Mouse (Mus musculus) megakaryocyte, embryonic 14.5 days (primary cell): ENCODE measurements around the gene Vps9d1.

Source experiments
- FLI1 ChIP-seq: IDR thresholded peaks from 2 replicates; pipeline ENCODE4 v1.6.1; 2012; ENCODE audit warnings: low read length, inconsistent platforms, mixed read lengths
- GATA1 ChIP-seq: IDR thresholded peaks from 3 replicates; pipeline ENCODE4 v1.6.1; 2012; ENCODE audit warnings: mixed read lengths, low read length, inconsistent platforms, borderline replicate concordance

DNA sequence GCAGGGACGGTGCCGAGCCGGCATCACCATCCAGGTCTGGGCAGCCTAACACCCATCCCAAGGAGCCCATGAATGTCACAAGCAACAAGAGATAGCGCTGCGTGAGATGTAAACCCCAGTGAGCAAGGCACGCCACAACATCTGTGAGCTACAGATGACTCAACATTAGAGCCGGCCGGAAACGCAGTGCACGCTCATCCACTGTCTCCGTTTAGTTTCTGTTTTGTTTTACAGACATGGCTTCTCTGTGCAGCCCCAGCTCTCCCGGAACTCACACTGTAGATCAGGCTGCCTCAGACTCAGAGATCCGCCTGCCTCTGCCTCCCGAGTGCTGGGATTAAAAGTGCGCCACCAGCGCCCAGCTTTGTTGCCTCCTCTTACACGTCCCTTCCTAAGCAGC is 33.2 kb upstream of the Vps9d1 start:
- TF ChIP-seq GATA1 (no peak), FLI1 (no peak)
